8 mouse cellular contexts compared by ENCODE assay signal in the genomic region with DNA sequence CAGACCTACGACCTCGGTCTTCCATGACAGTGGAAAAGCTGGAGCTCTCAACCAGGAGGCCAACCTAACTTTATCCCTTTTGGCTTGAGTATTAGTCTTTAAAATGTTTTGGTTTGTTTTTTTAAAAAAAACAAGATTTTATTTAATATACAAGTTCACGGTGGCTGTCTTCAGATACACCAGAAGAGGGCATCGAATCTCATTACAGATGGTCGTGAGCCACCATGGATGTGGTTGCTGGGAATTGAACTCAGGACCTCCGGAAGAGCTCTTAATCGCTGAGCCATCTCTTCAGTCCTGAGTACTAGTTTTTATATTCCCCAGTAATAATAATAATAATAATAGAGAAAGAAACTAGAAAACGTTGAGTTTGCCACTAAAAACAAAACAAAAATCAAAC. TPM values are rescaled to one million over a fixed set of nuclear protein-coding genes. Genes with fewer than 3 reads are reported as not detected.
A peak's percentile ranks its signal among the peaks of the same experiment; 100 is the strongest.
DNase-seq lines count a peak whose midpoint lies in the region; ATAC-seq and TF ChIP-seq lines count a peak whose summit lies in the region.
"Had no signal": no experiment of that assay in that cellular context is flagged by ENCODE, and none has a peak within 500 bp of the region (broad histone marks: within the 10 kb centered on the region; RNA-seq: fewer than 3 reads in every experiment).

No protein-coding gene starts in this region.

- H3K27ac ChIP-seq in lung, postnatal 0 days (ENCODE audit: low read length), result no peak overlapping the region
- H3K27ac ChIP-seq in embryonic fibroblast, embryonic 13.5 days (ENCODE audit: insufficient read depth, low read length), result no peak overlapping the region
- no peak overlapping the region for H3K27ac ChIP-seq in limb, embryonic 12.5 days
- H3K27ac ChIP-seq in stomach, embryonic 15.5 days, result no peak overlapping the region

- H3K27me3 ChIP-seq in lung, postnatal 0 days (replicated peaks; ENCODE audit: insufficient read depth, low read length), result no peaks in the 10 kb centered on the region
- no peaks in the 10 kb centered on the region for H3K27me3 ChIP-seq in limb, embryonic 12.5 days
- no peaks in the 10 kb centered on the region for H3K27me3 ChIP-seq in stomach, embryonic 15.5 days (replicated peaks)

- H3K4me1 ChIP-seq in lung, postnatal 0 days (ENCODE audit: insufficient read depth, low read depth, low read length), result peaks cover 11% of the 10 kb centered on the region
- peaks cover 16% of the 10 kb centered on the region for H3K4me1 ChIP-seq in lung, adult 2 months (ENCODE audit: control insufficient read depth, insufficient read depth, low read length)
- H3K4me1 ChIP-seq in embryonic fibroblast, embryonic 13.5 days (ENCODE audit: control insufficient read depth, insufficient read depth, low read length), result peaks cover 4% of the 10 kb centered on the region
- H3K4me1 ChIP-seq in limb, embryonic 12.5 days (replicated peaks), result peaks cover 27% of the 10 kb centered on the region
- H3K4me1 ChIP-seq in stomach, embryonic 15.5 days, result peaks cover 15% of the 10 kb centered on the region

- 44% methylated on average over 8 of the region's 8 CpGs for WGBS in lung, postnatal 0 days
- WGBS in lung, adult 2 months, result 29% methylated on average over 8 of the region's 8 CpGs
- 70% methylated on average over 8 of the region's 8 CpGs for WGBS in limb, embryonic 12.5 days
- WGBS in stomach, embryonic 15.5 days, result 61% methylated on average over 8 of the region's 8 CpGs

- ATAC-seq in lung, postnatal 0 days, result no peak
- no peak for ATAC-seq in limb, embryonic 12.5 days (ENCODE audit: insufficient number of reproducible peaks, insufficient read depth, low FRiP score, low TSS enrichment, low read depth)
- no peak for ATAC-seq in stomach, embryonic 15.5 days (ENCODE audit: insufficient read depth, low FRiP score, low read depth)

- no peak for TF ChIP-seq EP300 in lung, postnatal 0 days (IDR thresholded peaks at IDR 0.05)

- peak overlapping the region; percentile 2; the same call in 1 of the 2 replicates for H3K9ac ChIP-seq in lung, postnatal 0 days (replicated peaks; ENCODE audit: low read depth)
- peak overlapping the region; percentile 97 for H3K9ac ChIP-seq in limb, embryonic 12.5 days (replicated peaks)
- H3K9ac ChIP-seq in stomach, embryonic 15.5 days, result no peak overlapping the region; the same call in 1 of the 2 replicates

- peaks cover 5% of the 10 kb centered on the region; the same call in 1 of the 2 replicates for H3K36me3 ChIP-seq in lung, postnatal 0 days (ENCODE audit: insufficient read depth, low read length)
- H3K36me3 ChIP-seq in limb, embryonic 12.5 days, result peaks cover 45% of the 10 kb centered on the region
- H3K36me3 ChIP-seq in stomach, embryonic 15.5 days, result peaks cover 21% of the 10 kb centered on the region; the same call in 1 of the 2 replicates

- peak overlapping the region; percentile 60 for H3K4me2 ChIP-seq in lung, postnatal 0 days (replicated peaks; ENCODE audit: low read depth, low read length)
- H3K4me2 ChIP-seq in limb, embryonic 12.5 days, result peak overlapping the region; percentile 71
- peak overlapping the region; percentile 54 for H3K4me2 ChIP-seq in stomach, embryonic 15.5 days

- no peaks in the 10 kb centered on the region for H3K9me3 ChIP-seq in lung, postnatal 0 days (ENCODE audit: low read length)
- H3K9me3 ChIP-seq in limb, embryonic 12.5 days, result no peaks in the 10 kb centered on the region
- no peaks in the 10 kb centered on the region for H3K9me3 ChIP-seq in stomach, embryonic 15.5 days

- DNase-seq in lung, postnatal 0 days (ENCODE audit: low spot score), result no peak
- DNase-seq in lung, adult 2 months, result no peak
- DNase-seq in gastrocnemius, adult 18-20 months (ENCODE audit: low spot score), result no peak
- DNase-seq in B cell, adult 2 months, result no peak
- DNase-seq: kidney, adult 9 months had no signal

- no peak for TF ChIP-seq POLR2A in lung, adult 2 months (IDR thresholded peaks at IDR 0.05; ENCODE audit: borderline replicate concordance, extremely low read depth, low read depth, low read length)
- no peak for TF ChIP-seq POLR2A in embryonic fibroblast, embryonic 13.5 days (IDR thresholded peaks at IDR 0.05; ENCODE audit: low read depth, low read length)

- H3K4me3 ChIP-seq in lung, postnatal 0 days (ENCODE audit: low read depth, low read length), result peak overlapping the region; percentile 100
- H3K4me3 ChIP-seq in lung, adult 2 months (replicated peaks; ENCODE audit: extremely low read depth, low read depth, low read length), result no peak overlapping the region
- peak overlapping the region; percentile 39 for H3K4me3 ChIP-seq in embryonic fibroblast, embryonic 13.5 days (ENCODE audit: insufficient read depth, low read length)
- peak overlapping the region; percentile 100 for H3K4me3 ChIP-seq in limb, embryonic 12.5 days (replicated peaks)
- H3K4me3 ChIP-seq in stomach, embryonic 15.5 days (replicated peaks), result peak overlapping the region; percentile 90; the same call in 1 of the 2 replicates

- peak; percentile 9; the same call in 1 of the 2 replicates for TF ChIP-seq CTCF in lung, postnatal 0 days (IDR thresholded peaks at IDR 0.05)
- no peak for TF ChIP-seq CTCF in lung, adult 2 months (IDR thresholded peaks at IDR 0.05; ENCODE audit: insufficient read depth, low read length)
- TF ChIP-seq CTCF in embryonic fibroblast, embryonic 13.5 days (IDR thresholded peaks at IDR 0.05; ENCODE audit: borderline replicate concordance, insufficient read depth, low read length), result no peak

RNA-seq across cellular contexts. Expression of gene Mgea5, which starts 2.0 kb away (rescaled TPM):
- 26.4 and 33.9 TPM in 2 replicates for polyA plus RNA-seq in lung, postnatal 0 days (2015; fragmentation: Nextera tagmentation; extraction: Ambion mirVana)
- polyA plus RNA-seq in lung, adult 2 months (2012; rRNA removed), result 18.5 and 35.6 TPM in 2 replicates
- polyA plus RNA-seq in embryonic fibroblast, embryonic 13.5 days (2011; ENCODE audit: insufficient read length, low read depth, missing spikeins), result 87.3 and 87.4 TPM in 2 replicates
- 84.2 and 87.9 TPM in 2 replicates for polyA plus RNA-seq in limb, embryonic 12.5 days (2016; fragmentation: Nextera tagmentation; extraction: Ambion mirVana)
- 42.2 and 47.2 TPM in 2 replicates for polyA plus RNA-seq in stomach, embryonic 15.5 days (2015; fragmentation: Nextera tagmentation; extraction: Ambion mirVana)
- total RNA-seq in gastrocnemius, adult 18-20 months (2021), result 10 to 100 TPM; 32.1 to 39.9 TPM

RNA-seq across cellular contexts. Expression of gene Npm3, which starts 32.3 kb away (rescaled TPM):
- polyA plus RNA-seq in lung, postnatal 0 days (2015; fragmentation: Nextera tagmentation; extraction: Ambion mirVana), result 7.7 and 8.1 TPM in 2 replicates
- 39.0 and 41.3 TPM in 2 replicates for polyA plus RNA-seq in lung, adult 2 months (2012; rRNA removed)
- polyA plus RNA-seq in embryonic fibroblast, embryonic 13.5 days (2011; ENCODE audit: insufficient read length, low read depth, missing spikeins), result 95.8 and 99.4 TPM in 2 replicates
- 12.2 and 12.8 TPM in 2 replicates for polyA plus RNA-seq in limb, embryonic 12.5 days (2016; fragmentation: Nextera tagmentation; extraction: Ambion mirVana)
- polyA plus RNA-seq in stomach, embryonic 15.5 days (2015; fragmentation: Nextera tagmentation; extraction: Ambion mirVana), result 16.0 and 16.3 TPM in 2 replicates
- 10 to 100 TPM; 10.1 to 11.0 TPM for total RNA-seq in gastrocnemius, adult 18-20 months (2021)

RNA-seq across cellular contexts. Expression of gene Kcnip2, which starts 34.2 kb away (rescaled TPM):
- 1.0 and 1.4 TPM in 2 replicates for polyA plus RNA-seq in lung, postnatal 0 days (2015; fragmentation: Nextera tagmentation; extraction: Ambion mirVana)
- 1.1 and 1.4 TPM in 2 replicates for polyA plus RNA-seq in lung, adult 2 months (2012; rRNA removed)
- polyA plus RNA-seq in embryonic fibroblast, embryonic 13.5 days (2011; ENCODE audit: insufficient read length, low read depth, missing spikeins), result not detected in 2 replicates
- polyA plus RNA-seq in limb, embryonic 12.5 days (2016; fragmentation: Nextera tagmentation; extraction: Ambion mirVana), result 0.40 and 0.51 TPM in 2 replicates
- polyA plus RNA-seq in stomach, embryonic 15.5 days (2015; fragmentation: Nextera tagmentation; extraction: Ambion mirVana), result 1.6 and 2.8 TPM in 2 replicates
- under 1 TPM; 0.21 to 0.62 TPM for total RNA-seq in gastrocnemius, adult 18-20 months (2021)

RNA-seq across cellular contexts. Expression of gene Fgf8, which starts 39.0 kb away (rescaled TPM):
- not detected in 2 replicates for polyA plus RNA-seq in lung, postnatal 0 days (2015; fragmentation: Nextera tagmentation; extraction: Ambion mirVana)
- not detected in 2 replicates for polyA plus RNA-seq in lung, adult 2 months (2012; rRNA removed)
- not detected in 2 replicates for polyA plus RNA-seq in embryonic fibroblast, embryonic 13.5 days (2011; ENCODE audit: insufficient read length, low read depth, missing spikeins)
- 16.1 and 18.3 TPM in 2 replicates for polyA plus RNA-seq in limb, embryonic 12.5 days (2016; fragmentation: Nextera tagmentation; extraction: Ambion mirVana)
- 0.17 TPM in 1 of 2 replicates, not detected in the other for polyA plus RNA-seq in stomach, embryonic 15.5 days (2015; fragmentation: Nextera tagmentation; extraction: Ambion mirVana)
- total RNA-seq in gastrocnemius, adult 18-20 months (2021), result not detected
